Mouse (Mus musculus) midbrain, embryonic 12.5 days (tissue): ENCODE results near the gene Brat1. TPM values are rescaled to one million over a fixed set of nuclear protein-coding genes. Genes with fewer than 3 reads are reported as not detected.
"Not testable (repeated sequence)": the region's sequence is repeated elsewhere in the genome, so short reads cannot be mapped to it uniquely, and the experiment has no call there.

Experiments
- ATAC-seq: fragments of 200-750 bp; cut with Nextera tagmentation; 2 replicates; pipeline ENCODE4 v1.8.0; 2017; ENCODE audit warnings: low read depth, moderate TSS enrichment, moderate library complexity; ENCODE audit not compliant: low FRiP score
- H3K27ac ChIP-seq: fragments of 300-500 bp; sonication (generic); replicated peaks from 2 replicates; pipeline ENCODE4 v1.5.1; 2016; ENCODE audit warnings: mild to moderate bottlenecking
- H3K27me3 ChIP-seq: fragments of 300-500 bp; sonication (generic); 2 replicates; pipeline ENCODE4 v1.6.1; 2016; ENCODE audit warnings: mild to moderate bottlenecking
- H3K36me3 ChIP-seq: fragments of 300-500 bp; sonication (generic); 2 replicates; pipeline ENCODE4 v1.6.1; 2016
- H3K4me1 ChIP-seq: fragments of 300-500 bp; sonication (generic); 2 replicates; pipeline ENCODE4 v1.6.1; 2016
- H3K4me2 ChIP-seq: fragments of 300-500 bp; sonication (generic); replicated peaks from 2 replicates; pipeline ENCODE4 v1.6.1; 2016; ENCODE audit warnings: mild to moderate bottlenecking, moderate library complexity
- H3K4me3 ChIP-seq: fragments of 300-500 bp; sonication (generic); 2 replicates; pipeline ENCODE4 v1.5.1; 2016; ENCODE audit warnings: mild to moderate bottlenecking
- H3K9ac ChIP-seq: fragments of 300-500 bp; sonication (generic); replicated peaks from 2 replicates; pipeline ENCODE4 v1.6.1; 2016; ENCODE audit warnings: mild to moderate bottlenecking, moderate library complexity
- H3K9me3 ChIP-seq: fragments of 300-500 bp; sonication (generic); 2 replicates; pipeline ENCODE4 v1.6.1; 2016; ENCODE audit warnings: mild to moderate bottlenecking
- WGBS: fragments of 180-500 bp; shearing (Covaris S2); methylation state at CpG from one replicate; pipeline ENCODE4 v1.1.7; 2016; 5-methylcytosine and 5-hydroxymethylcytosine counted together
- polyA plus RNA-seq: library from polyadenylated mRNA; unstranded; fragments of >200 nt; fragmentation: Nextera tagmentation; extraction: Ambion mirVana; gene quantifications from 2 replicates; pipeline ENCODE4 v1.2.1, GENCODE M21; 2016

The Brat1 gene
- 22.2 TPM in 2 replicates for polyA plus RNA-seq

DNA sequence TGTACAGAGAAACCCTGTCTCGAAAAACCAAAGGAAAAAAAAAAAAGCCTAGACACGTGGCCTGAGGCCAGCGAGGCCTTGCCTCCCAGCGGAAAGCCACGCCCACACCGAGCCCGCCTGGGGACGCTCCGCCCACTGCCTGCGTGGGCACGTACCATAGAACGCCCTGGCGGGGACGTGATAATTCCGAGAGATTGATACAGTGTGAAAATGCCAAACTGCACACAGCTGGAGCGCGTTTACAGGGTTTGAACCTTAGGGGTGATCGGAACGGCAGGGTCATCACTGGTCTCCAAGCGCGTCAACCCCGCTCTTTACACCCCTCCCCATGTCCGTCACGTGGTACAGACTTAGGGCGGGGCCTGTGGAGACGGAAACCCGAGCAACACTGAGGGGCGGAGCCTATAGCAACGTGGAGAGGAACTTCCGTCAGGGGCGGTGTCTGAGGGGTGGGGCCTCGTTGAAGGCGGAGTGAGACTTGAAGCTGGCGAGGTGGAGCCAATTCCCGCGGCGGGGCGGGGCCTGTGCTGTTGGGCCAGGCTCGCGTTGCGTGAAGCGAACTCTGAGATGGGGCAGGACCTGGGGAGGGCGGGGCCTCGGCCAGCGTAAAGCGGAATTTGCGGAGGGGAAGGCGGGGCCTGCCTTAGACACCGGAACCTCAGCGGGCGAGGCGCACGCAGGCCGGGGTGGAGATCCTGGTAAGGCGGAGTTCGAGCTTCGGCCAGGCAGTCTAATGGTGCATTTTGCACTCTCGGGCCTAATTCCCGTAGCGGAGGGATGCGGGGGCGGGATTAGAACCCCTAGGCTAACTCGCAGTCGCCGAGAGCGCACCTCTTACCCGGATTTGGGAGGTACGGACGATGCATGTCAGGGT, at the start of gene Brat1:
TSS of gene Brat1 (plus strand) at position 634 of the 874 bp plus-strand sequence.
- H3K4me2 ChIP-seq = peak within 1 kb of the TSS; percentile 85
- peak within 1 kb of the TSS; percentile 86 for H3K27ac ChIP-seq
- peak within 1 kb of the TSS; percentile 59 for H3K4me3 ChIP-seq
- peaks cover 14% of the 10 kb centered on the region for H3K36me3 ChIP-seq
- H3K4me1 ChIP-seq = peaks cover 27% of the 10 kb centered on the region
- H3K9me3 ChIP-seq = no peaks in the 10 kb centered on the region
- peak within 1 kb of the TSS; percentile 79 for H3K9ac ChIP-seq
- WGBS = under 1% methylated on average over 68 of the region's 69 CpGs
- no peaks in the 10 kb centered on the region for H3K27me3 ChIP-seq
- peak; percentile 90 for ATAC-seq

DNA sequence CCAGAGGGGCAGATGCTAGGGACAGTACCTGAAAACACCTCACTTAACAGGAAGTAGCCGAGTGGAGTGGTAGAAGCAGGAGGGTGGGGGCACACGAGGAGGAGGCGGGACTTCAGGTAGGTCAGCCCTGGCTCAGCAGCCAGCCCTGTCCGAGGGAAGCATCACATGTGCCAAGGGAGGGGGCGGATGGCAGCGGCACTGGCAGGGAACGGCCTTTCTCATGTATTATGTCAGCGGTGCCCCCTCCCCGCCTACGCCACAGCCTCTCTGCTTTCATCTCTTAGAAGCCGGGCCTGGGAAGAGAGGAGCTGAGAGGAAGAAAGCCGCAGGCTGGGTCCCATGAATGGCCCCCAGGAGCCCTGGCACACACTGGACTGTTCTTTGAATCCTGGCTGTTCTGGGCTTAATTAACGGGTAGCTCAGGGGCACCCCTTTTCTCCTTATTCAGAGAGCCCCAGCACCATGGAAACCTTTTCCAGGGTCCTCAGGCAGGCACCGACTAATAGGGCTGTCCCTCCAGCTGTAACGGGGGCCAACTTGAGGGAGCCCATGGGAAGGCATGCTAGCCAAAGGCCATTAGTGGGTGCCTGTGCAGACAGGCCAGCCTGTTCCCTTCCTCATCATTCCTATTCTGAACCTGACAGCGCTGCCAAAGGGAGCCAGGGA, 45.1 kb upstream of the Brat1 start:
- Histone ChIP-seq H3K4me2 (0 out of 2 replicates have a peak overlapping the region, but pooled peaks have one; percentile 7), H3K9me3 (no peaks in the 10 kb centered on the region), H3K4me1 (peaks cover 42% of the 10 kb centered on the region), H3K27me3 (no peaks in the 10 kb centered on the region), H3K9ac (peak overlapping the region; percentile 37), H3K4me3 (no peak overlapping the region), H3K27ac (peak overlapping the region; percentile 39; the same call in 1 of the 2 replicates), H3K36me3 (no peaks in the 10 kb centered on the region; the same call in 1 of the 2 replicates)
- peak; percentile 73 for ATAC-seq
- WGBS = 35% methylated on average over 16 of the region's 16 CpGs

DNA sequence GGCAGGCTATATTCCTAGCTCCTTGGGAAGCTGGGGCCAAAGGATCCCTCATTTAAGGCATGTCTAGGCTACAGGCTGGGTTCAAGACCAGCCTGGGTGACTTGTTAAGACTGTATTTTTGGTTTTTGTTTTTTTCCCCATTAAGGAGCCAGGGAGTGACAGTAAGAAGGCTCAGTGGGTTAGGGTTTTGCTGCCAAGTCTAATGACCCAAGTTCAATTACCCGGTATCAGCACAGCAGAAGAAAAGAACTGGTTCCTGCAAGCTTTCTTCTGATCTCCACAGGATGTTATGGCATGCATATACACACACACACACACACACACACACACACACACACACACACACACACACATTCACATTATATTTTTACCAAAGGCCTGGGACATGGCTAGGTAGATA, 44.4 kb upstream of the Brat1 start:
- Histone ChIP-seq H3K4me3 (no peak overlapping the region), H3K9me3 (no peaks in the 10 kb centered on the region), H3K9ac (no peak overlapping the region), H3K4me2 (no peak overlapping the region), H3K4me1 (peaks cover 42% of the 10 kb centered on the region), H3K27me3 (no peaks in the 10 kb centered on the region), H3K36me3 (peaks cover under 1% of the 10 kb centered on the region; the same call in 1 of the 2 replicates), H3K27ac (peak overlapping the region; percentile 39; the same call in 1 of the 2 replicates)
- ATAC-seq = no peak
- 63% methylated on average over 1 of the region's 1 CpGs for WGBS

DNA sequence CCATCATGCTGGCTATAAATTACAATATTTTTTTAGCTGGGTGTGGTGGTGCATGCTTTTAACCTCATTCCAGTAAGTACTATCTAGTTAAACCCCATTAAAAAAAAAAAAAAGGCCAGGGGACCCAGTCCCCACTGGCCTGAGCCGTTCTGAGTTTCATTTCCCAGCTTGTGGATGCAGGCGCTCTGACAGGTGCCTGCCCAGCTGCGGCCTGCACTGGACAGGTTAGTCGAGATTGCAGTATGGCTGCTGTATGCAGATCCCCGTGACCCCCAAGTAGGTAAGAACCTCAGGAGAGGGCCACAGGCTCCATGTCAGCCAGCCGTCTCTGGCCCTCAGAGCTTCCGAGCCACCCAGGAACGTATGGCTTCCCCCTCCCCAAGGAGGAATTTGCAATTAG, 43.4 kb upstream of the Brat1 start:
- 79% methylated on average over 8 of the region's 8 CpGs for WGBS
- H3K9ac ChIP-seq = no peak overlapping the region

DNA sequence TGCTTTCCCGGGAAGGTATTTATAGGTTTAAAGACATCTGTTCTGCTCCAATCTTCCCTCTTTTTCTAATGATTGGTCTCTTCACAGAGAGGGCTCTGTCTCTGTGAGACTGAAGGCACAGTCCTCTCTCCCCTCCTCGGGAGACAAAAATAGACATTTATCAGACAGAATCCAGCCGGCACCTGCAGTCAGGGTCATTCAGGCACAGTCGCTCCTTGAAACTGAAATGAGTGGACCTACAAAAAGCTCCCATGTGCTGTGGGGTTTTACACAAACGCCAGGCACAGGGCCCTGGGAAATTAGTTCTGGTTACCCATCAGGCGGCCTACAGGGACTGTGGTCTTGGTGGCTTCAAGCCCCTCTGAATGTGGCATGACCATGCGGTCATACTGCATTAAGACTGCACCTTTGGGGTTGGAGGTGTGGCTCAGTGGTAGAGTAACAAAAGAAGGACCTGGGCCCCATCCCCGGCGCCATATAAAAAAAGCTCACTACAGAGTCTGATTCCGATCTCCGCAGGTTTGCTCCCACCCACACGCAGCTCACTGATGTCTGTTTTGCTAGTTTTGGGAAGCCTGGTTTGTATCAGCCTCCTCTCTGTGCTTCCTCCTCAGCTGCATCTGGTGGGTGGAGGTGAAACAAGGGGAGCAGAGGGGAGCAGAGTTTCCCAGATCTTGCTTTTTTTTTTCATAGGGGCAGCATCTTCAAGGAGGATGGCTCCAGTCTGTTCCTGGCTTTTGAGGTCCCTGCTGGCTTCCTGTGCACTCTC, 42.8 kb upstream of the Brat1 start:
- no peaks in the 10 kb centered on the region for H3K9me3 ChIP-seq
- peaks cover 42% of the 10 kb centered on the region for H3K4me1 ChIP-seq
- 74% methylated on average over 12 of the region's 12 CpGs for WGBS
- no peak overlapping the region; the same call in 1 of the 2 replicates for H3K27ac ChIP-seq
- no peak for ATAC-seq
- H3K9ac ChIP-seq = no peak overlapping the region
- H3K4me3 ChIP-seq = no peak overlapping the region
- no peak overlapping the region for H3K4me2 ChIP-seq
- H3K27me3 ChIP-seq = no peaks in the 10 kb centered on the region
- peaks cover 7% of the 10 kb centered on the region for H3K36me3 ChIP-seq

More for the DNA sequence above, 43.4 kb upstream of the Brat1 start:
- Histone ChIP-seq H3K4me1 (peaks cover 42% of the 10 kb centered on the region), H3K9me3 (no peaks in the 10 kb centered on the region), H3K4me2 (no peak overlapping the region), H3K27me3 (no peaks in the 10 kb centered on the region), H3K27ac (no peak overlapping the region), H3K4me3 (no peak overlapping the region), H3K36me3 (peaks cover 6% of the 10 kb centered on the region; the same call in 1 of the 2 replicates)
- no peak for ATAC-seq

DNA sequence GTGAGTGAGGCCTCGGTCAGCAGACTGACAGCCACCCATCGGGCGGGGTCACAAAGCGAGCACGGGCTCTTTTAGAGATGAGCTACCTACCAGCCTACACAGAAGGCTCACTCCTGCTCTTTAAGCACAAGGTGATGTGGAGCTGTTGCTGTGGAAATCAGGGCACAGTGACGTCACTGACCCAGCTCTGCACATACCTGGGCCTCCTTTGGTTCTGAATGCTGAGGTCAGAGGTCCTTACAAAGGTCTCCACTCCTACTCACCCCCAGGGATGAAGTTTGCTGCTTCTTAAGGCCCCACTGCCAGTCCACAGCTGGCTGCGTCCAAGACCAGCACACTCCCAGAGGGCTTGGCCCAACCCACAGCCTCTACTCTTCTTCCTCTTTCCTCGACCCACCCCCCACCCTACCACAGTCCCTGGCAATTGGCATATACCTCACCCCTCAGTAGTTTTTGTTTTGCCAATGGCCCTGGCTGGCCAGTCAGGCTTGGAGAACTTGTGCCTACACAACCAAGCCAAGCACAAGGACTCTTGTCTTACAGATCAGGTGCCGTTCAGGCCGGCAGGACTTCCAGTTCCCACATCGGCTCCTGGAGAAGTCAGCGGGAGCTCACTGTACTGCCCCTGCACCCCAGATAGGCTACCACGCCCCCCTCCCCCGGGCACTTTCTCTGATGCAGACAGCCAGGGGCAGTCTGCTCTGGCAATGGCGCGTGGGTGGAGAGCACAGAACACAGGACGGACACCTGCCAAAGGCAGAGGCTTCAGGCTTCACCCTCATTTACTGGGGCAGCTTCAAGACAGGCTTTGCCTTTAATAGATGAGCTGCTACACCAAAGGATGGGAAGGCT, 41.8 kb upstream of the Brat1 start:
- WGBS = 72% methylated on average over 17 of the region's 17 CpGs
- H3K9ac ChIP-seq = no peak overlapping the region
- no peak overlapping the region for H3K27ac ChIP-seq
- H3K4me1 ChIP-seq = peaks cover 42% of the 10 kb centered on the region
- H3K9me3 ChIP-seq = no peaks in the 10 kb centered on the region
- no peak overlapping the region for H3K4me3 ChIP-seq
- ATAC-seq = no peak
- no peaks in the 10 kb centered on the region for H3K27me3 ChIP-seq
- no peak overlapping the region for H3K4me2 ChIP-seq
- peaks cover 14% of the 10 kb centered on the region for H3K36me3 ChIP-seq

DNA sequence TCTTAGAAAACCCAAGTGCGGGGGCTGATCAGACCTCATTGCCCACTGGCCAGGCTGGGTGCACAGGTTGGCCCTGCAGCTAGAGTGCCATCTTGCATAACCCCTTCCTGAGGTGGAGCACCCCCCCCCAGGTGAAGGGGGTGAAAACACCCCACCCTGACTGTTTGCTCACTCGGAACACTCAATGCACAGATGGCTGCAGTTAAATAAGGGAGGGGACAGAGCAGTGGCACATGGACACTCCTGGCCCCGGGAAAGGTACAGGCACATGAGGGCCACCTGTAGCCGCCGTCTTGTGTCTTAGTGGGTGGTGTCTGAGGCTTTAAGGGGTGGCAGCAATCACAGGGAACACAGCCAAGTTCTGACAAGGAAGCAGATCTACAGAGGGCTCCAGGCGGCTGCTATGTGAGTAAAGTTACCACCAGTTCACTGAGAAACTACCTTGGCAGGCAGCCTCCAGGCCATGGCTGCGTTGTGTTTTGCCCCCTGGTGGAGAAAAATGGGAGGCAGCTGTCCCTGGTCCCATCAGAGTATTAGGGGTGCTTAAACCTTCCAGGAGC, 41.1 kb upstream of the Brat1 start:
- no peak overlapping the region for H3K9ac ChIP-seq
- H3K36me3 ChIP-seq = peaks cover 21% of the 10 kb centered on the region
- ATAC-seq = no peak
- H3K4me2 ChIP-seq = no peak overlapping the region
- peaks cover 42% of the 10 kb centered on the region for H3K4me1 ChIP-seq
- H3K27ac ChIP-seq = no peak overlapping the region
- 57% methylated on average over 7 of the region's 7 CpGs for WGBS
- H3K27me3 ChIP-seq = no peaks in the 10 kb centered on the region
- H3K4me3 ChIP-seq = no peak overlapping the region
- peaks cover 1% of the 10 kb centered on the region; the same call in 1 of the 2 replicates for H3K9me3 ChIP-seq

DNA sequence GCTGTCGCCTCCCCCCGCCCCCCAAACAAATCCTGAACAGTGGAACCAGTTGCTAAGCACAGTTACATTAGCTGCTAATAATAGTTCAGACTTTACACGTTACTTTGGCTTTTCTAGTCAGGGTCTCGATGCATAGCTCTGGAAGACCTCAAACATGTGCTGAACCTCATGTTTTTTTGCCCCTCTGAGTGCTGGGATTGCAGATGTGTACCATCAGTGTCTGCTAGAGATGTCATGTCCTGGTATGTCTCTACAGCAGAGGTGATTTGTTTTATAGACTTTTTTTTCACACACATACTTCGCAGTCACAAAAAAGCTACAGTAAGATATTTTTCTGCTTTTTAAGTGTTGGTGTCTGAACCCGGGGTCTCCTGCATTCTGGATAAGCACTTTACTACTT, 32.7 kb upstream of the Brat1 start:
- Histone ChIP-seq H3K27ac (no peak overlapping the region), H3K4me1 (no peaks in the 10 kb centered on the region), H3K9ac (no peak overlapping the region), H3K27me3 (no peaks in the 10 kb centered on the region), H3K4me2 (no peak overlapping the region), H3K9me3 (peaks cover 3% of the 10 kb centered on the region; the same call in 1 of the 2 replicates), H3K4me3 (no peak overlapping the region), H3K36me3 (peaks cover 68% of the 10 kb centered on the region)
- WGBS = 95% methylated on average over 6 of the region's 6 CpGs
- no peak for ATAC-seq

DNA sequence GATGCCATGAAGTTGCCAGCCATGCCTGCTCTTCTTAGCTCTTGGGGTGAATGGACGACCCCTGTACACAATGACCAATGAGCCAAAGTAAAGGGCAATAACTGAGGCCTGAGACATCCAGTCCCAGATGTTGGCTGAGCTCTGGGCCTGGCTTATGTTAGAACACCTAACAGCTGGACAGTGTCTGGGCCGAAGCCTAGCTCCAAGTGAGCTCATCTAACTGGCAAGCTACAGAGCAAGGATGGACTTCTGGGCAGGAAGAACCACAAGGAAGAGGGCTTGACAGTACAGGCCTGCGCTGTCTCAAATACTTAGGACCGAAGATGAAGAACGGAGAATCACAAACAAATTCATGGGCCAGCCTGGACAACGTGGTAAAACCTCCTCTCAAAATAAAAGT, 32.2 kb upstream of the Brat1 start:
- H3K27me3 ChIP-seq, H3K27ac ChIP-seq, ATAC-seq, H3K9me3 ChIP-seq, H3K4me3 ChIP-seq, H3K4me2 ChIP-seq, H3K9ac ChIP-seq, H3K4me1 ChIP-seq: not testable (repeated sequence)
- peaks cover 69% of the 10 kb centered on the region for H3K36me3 ChIP-seq
- 93% methylated on average over 6 of the region's 6 CpGs for WGBS

DNA sequence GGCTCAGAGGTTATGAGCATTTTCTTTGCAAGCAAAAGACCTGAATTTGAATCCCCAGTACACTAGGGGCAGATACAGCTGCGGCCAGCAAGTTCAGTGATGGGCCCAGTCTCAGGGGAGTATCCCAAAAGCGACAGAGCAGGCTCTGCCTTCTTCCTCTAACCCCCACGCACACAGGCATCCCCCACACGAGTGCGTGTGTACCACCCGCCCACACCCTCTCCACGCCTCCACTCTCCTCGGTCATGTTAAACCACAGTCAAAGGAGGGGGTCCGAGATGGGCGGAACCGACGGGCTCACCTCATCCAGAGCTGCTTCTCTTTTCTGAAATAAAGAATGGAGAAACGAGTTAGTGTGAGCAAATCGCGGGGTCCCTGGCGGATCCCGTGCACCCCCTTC, 30.8 kb upstream of the Brat1 start:
- Histone ChIP-seq H3K4me3 (no peak overlapping the region), H3K9me3 (no peaks in the 10 kb centered on the region), H3K27ac (no peak overlapping the region), H3K4me2 (no peak overlapping the region), H3K4me1 (no peaks in the 10 kb centered on the region), H3K9ac (no peak overlapping the region), H3K27me3 (no peaks in the 10 kb centered on the region), H3K36me3 (peaks cover 69% of the 10 kb centered on the region)
- ATAC-seq = no peak
- 93% methylated on average over 17 of the region's 17 CpGs for WGBS

DNA sequence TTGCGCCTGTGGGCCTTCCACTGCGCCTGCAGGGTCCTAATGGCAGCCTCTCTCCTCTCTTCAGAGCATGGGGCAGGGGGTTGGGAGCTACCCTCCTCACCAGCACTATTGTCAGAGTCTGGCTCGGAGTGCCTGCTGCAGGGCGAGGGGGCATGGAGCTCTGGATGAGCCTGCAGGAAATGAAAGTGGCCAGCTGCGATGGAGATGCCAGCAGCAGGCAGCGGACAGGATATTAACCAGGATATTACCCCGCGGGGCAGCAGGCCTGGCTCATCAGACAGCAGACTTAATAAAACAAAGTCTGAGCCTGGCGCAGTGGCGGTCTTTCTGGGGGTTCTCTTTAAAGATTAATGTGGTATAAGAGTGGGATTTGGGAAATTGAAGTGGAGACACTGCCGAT, 29.7 kb upstream of the Brat1 start:
- Histone ChIP-seq H3K4me1 (no peaks in the 10 kb centered on the region), H3K36me3 (peaks cover 60% of the 10 kb centered on the region)
- no peak for ATAC-seq

More for the DNA sequence above, 29.7 kb upstream of the Brat1 start:
- Histone ChIP-seq H3K27me3 (no peaks in the 10 kb centered on the region), H3K27ac (no peak overlapping the region), H3K9ac (no peak overlapping the region), H3K4me3 (no peak overlapping the region), H3K4me2 (no peak overlapping the region), H3K9me3 (no peaks in the 10 kb centered on the region)
- WGBS = 89% methylated on average over 11 of the region's 11 CpGs
